Mouse (Mus musculus) liver, postnatal 0 days (tissue): ENCODE data around the gene Kcnk4.

Experiments used
- CTCF ChIP-seq: sonication (generic); IDR thresholded peaks from 2 replicates; pipeline ENCODE4 v1.5.1; 2016; ENCODE audit warnings: antibody characterized with exemption, low read depth
- EP300 ChIP-seq: IDR thresholded peaks from 2 replicates; pipeline ENCODE4 v1.6.1; 2016; ENCODE audit warnings: antibody characterized with exemption, low read depth, mild to moderate bottlenecking

DNA sequence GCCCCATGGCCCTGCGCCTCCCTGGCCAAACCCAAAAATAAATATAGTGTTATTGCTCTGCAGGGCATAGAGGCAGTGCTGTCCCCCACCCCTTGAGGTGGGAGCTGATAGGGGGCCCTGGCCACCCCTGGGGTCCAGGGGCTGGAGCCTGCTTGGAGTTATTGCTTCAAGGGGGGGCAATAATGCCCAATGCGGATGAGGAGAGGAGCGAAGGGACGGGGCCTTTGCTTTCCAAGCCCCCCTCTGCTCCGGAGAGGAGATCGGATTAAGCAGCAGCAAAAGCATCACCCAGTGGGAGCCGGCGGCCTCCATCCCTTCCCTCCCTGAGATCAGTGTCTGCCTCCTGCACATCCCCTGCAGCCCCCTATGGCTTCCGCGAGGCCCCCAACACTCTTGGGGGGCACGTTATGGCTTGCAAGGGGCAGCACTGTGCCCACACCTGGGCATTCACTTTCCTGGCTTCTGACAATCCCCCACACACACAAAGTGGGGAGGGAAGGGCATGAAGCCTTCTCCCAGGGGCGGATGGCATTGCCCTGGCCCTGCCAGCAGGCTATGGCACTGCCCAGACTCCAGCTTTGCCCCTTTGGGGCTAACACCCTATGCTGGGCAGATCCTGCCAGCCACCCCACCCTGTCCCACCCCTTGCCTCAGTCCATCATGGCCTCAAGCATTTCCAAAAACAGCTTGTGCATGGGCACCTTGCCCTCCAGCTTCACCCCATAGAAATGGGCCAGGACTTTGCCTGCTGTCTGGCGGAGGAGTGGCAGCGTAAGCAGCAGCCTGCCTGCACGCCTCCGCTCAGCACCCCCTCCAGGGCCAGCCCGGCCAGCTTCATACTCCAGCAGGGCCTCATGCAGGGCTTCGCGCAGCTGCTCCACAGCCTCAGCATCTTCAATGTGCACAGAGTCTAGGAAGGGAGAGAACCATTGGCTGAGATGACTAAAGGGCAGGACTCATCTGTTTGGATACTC lies 22.9 kb downstream of the Kcnk4 start:
- TF ChIP-seq CTCF = no peak
- TF ChIP-seq EP300 = no peak
